Mouse (Mus musculus): ENCODE measurements around the gene Panx1. TPM values are rescaled to one million over a fixed set of nuclear protein-coding genes. Genes with fewer than 3 reads are reported as not detected.

The Panx1 gene
- polyA plus RNA-seq (2015; fragmentation: Nextera tagmentation; extraction: Ambion mirVana) = 21.7 and 24.7 TPM in 2 replicates

GRCm38 (mm10) chr9:15045084-15045669 is at the start of gene Panx1:
Gene Panx1 (minus strand): TSS chr9:15045478.
- peak within 1 kb of the TSS; percentile 65 for H3K27ac ChIP-seq (replicated peaks)
- no peaks in the 10 kb centered on the region; the same call in 1 of the 2 replicates for H3K27me3 ChIP-seq (replicated peaks)
- WGBS = under 1% methylated on average over 67 of the region's 68 CpGs
- peak within 1 kb of the TSS; percentile 90 for H3K4me3 ChIP-seq
- no peaks in the 10 kb centered on the region for H3K9me3 ChIP-seq
- H3K36me3 ChIP-seq = no peaks in the 10 kb centered on the region
- ATAC-seq (ENCODE audit: extremely low read depth, insufficient number of reproducible peaks, low FRiP score, low TSS enrichment) = peak; percentile 64; the same call in 1 of the 2 replicates
- H3K4me1 ChIP-seq = peaks cover 25% of the 10 kb centered on the region
- peak within 1 kb of the TSS; percentile 83 for H3K4me2 ChIP-seq
- H3K9ac ChIP-seq = peak within 1 kb of the TSS; percentile 90

DNA sequence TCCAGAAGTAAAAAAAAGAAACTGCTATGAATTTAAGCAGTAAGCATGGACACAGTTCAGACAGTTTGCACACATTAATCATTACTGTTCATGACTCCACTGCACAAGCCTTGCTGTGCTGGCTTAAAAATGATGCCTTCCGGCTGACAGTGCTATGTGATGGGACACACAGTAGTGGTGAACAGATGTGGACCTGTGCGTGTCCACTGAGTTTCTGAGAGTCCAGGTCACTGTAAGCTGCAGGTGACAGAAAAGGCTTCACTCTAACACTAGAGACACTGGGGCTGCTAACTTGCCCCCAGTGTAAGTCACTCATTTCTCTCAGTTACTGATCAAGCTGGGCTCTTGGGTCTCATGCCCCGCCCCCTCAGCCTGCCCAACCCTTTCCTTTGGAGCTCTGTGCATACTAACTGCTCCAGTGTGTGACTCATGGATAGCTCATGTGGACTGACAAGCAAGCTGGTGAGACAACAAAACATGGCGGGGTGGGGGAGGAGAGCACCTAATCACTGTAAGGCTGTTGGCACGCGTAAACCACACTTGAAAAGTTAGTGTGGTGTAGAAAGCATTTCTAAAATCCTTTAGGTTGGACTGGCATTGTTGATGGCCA is 23.5 kb upstream of the Panx1 start:
- 0 out of 2 replicates have a peak, but pooled peaks cover 4% of the 10 kb centered on the region for H3K27me3 ChIP-seq (replicated peaks)
- WGBS = 55% methylated on average over 6 of the region's 6 CpGs
- H3K27ac ChIP-seq (replicated peaks) = no peak overlapping the region
- H3K36me3 ChIP-seq = no peaks in the 10 kb centered on the region
- ATAC-seq (ENCODE audit: extremely low read depth, insufficient number of reproducible peaks, low FRiP score, low TSS enrichment) = no peak
- no peak overlapping the region for H3K9ac ChIP-seq
- no peaks in the 10 kb centered on the region for H3K9me3 ChIP-seq
- H3K4me3 ChIP-seq = no peak overlapping the region
- no peak overlapping the region for H3K4me2 ChIP-seq
- H3K4me1 ChIP-seq = peaks cover 10% of the 10 kb centered on the region

GRCm38 (mm10) chr9:15067995-15068685 is 22.9 kb upstream of the Panx1 start:
- 61% methylated on average over 7 of the region's 7 CpGs for WGBS
- no peak for ATAC-seq (ENCODE audit: extremely low read depth, insufficient number of reproducible peaks, low FRiP score, low TSS enrichment)
- peaks cover 10% of the 10 kb centered on the region for H3K4me1 ChIP-seq
- H3K9me3 ChIP-seq = no peaks in the 10 kb centered on the region
- no peak overlapping the region for H3K27ac ChIP-seq (replicated peaks)
- H3K4me2 ChIP-seq = no peak overlapping the region
- H3K27me3 ChIP-seq (replicated peaks) = 0 out of 2 replicates have a peak, but pooled peaks cover 4% of the 10 kb centered on the region
- no peaks in the 10 kb centered on the region for H3K36me3 ChIP-seq
- H3K9ac ChIP-seq = no peak overlapping the region
- H3K4me3 ChIP-seq = no peak overlapping the region

GRCm38 (mm10) chr9:15064176-15064575 is 18.9 kb upstream of the Panx1 start:
- Histone ChIP-seq H3K9me3 (no peaks in the 10 kb centered on the region), H3K4me1 (peaks cover 9% of the 10 kb centered on the region), H3K4me3 (no peak overlapping the region), H3K27me3 (replicated peaks) (no peaks in the 10 kb centered on the region), H3K36me3 (no peaks in the 10 kb centered on the region), H3K9ac (no peak overlapping the region), H3K27ac (replicated peaks) (no peak overlapping the region), H3K4me2 (no peak overlapping the region)
- no peak for ATAC-seq (ENCODE audit: extremely low read depth, insufficient number of reproducible peaks, low FRiP score, low TSS enrichment)
- 22% methylated on average over 1 of the region's 1 CpGs for WGBS

DNA sequence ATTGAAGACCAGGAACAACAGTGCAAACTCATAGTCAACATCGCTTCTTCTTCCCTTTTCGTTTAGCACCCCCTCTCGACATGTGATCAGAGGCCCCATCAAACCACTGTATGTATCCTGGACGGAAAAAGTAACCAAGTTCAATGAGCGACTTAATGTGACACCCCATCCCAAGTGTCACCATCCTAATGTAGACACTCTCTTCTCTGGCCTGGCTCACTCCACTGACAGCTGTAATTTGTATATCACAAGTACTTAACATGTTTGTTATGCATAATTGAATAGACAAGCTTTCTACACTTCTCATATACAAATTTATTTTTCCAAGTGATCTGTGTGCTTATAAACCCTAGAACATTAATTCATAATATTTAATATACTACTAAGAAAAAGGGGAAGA is 15.6 kb upstream of the Panx1 start:
- Histone ChIP-seq H3K9ac (no peak overlapping the region), H3K36me3 (no peaks in the 10 kb centered on the region), H3K4me2 (no peak overlapping the region), H3K4me3 (no peak overlapping the region), H3K27ac (replicated peaks) (no peak overlapping the region), H3K27me3 (replicated peaks) (no peaks in the 10 kb centered on the region), H3K4me1 (no peaks in the 10 kb centered on the region), H3K9me3 (no peaks in the 10 kb centered on the region)
- 75% methylated on average over 5 of the region's 5 CpGs for WGBS
- no peak for ATAC-seq (ENCODE audit: extremely low read depth, insufficient number of reproducible peaks, low FRiP score, low TSS enrichment)

GRCm38 (mm10) chr9:15060026-15060425 is 14.7 kb upstream of the Panx1 start:
- no peak for ATAC-seq (ENCODE audit: extremely low read depth, insufficient number of reproducible peaks, low FRiP score, low TSS enrichment)
- Histone ChIP-seq H3K27me3 (replicated peaks) (no peaks in the 10 kb centered on the region), H3K36me3 (no peaks in the 10 kb centered on the region), H3K9me3 (no peaks in the 10 kb centered on the region), H3K4me2 (no peak overlapping the region), H3K27ac (replicated peaks) (no peak overlapping the region), H3K9ac (no peak overlapping the region), H3K4me1 (no peaks in the 10 kb centered on the region), H3K4me3 (no peak overlapping the region)
- WGBS = 78% methylated on average over 6 of the region's 6 CpGs

DNA sequence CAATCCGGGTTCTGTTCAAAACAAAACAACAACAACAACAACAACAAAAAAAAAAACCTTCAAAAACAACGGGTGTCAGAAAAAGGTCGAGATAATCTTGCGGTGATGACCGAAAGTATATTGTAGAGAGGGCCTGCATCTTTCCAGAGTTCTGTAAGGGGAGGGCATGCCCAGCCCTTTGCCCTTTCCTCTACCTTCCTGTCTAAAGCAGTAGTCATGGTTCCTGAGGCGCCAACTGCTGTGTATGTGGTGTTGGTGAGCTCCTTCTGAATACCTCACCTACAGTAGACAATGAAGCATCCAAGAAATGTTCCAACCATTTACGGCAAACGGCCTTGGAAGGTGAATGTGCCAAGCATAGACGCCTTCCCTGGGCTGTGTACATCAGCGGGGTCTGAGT is 462 bp upstream of the Panx1 start:
- ATAC-seq (ENCODE audit: extremely low read depth, insufficient number of reproducible peaks, low FRiP score, low TSS enrichment) = no peak
- Histone ChIP-seq H3K27me3 (replicated peaks) (no peaks in the 10 kb centered on the region; the same call in 1 of the 2 replicates), H3K4me1 (peaks cover 20% of the 10 kb centered on the region), H3K9ac (peak overlapping the region; percentile 90), H3K36me3 (no peaks in the 10 kb centered on the region), H3K4me2 (peak overlapping the region; percentile 83), H3K4me3 (peak overlapping the region; percentile 90), H3K9me3 (no peaks in the 10 kb centered on the region), H3K27ac (replicated peaks) (peak overlapping the region; percentile 65)
- 37% methylated on average over 10 of the region's 10 CpGs for WGBS

DNA sequence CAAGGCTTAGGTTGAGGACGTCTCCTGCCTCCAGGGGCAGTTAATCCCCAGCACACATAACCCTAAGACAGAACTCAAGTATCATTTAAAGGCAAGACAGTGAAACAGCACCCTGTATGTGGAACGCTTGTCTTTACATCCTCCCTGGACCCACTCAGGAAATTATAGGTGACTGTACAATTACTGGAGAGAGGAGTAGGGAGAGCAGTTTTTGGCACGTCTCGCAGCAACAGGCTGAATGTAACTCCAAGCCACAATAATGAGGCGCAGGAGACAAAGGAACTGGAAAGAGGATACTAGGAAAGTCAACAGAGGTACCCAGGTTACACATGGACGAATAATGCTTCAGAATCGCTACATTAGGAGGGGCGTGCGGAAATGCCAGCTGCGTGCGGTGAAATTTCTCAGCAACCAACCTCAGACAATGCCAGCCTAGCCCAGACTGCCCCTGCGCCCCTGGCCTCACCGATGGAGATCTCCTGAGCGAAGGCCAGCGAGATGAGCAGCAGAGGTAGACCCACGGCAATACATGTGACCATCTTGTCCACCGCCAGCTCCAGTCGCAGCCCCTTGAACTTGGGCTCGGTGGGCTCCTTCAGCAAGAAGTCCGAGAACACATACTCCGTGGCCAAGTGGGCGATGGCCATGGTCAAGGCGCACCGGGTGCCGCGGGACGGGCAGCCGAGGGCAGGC is 741 bp downstream of the Panx1 start:
- ATAC-seq (ENCODE audit: extremely low read depth, insufficient number of reproducible peaks, low FRiP score, low TSS enrichment) = no peak; the same call in 1 of the 2 replicates
- Histone ChIP-seq H3K9me3 (no peaks in the 10 kb centered on the region), H3K9ac (peak overlapping the region; percentile 90), H3K4me3 (peak overlapping the region; percentile 90), H3K36me3 (no peaks in the 10 kb centered on the region), H3K4me1 (peaks cover 29% of the 10 kb centered on the region), H3K27ac (replicated peaks) (peak overlapping the region; percentile 65), H3K27me3 (replicated peaks) (no peaks in the 10 kb centered on the region; the same call in 1 of the 2 replicates), H3K4me2 (peak overlapping the region; percentile 83)
- under 1% methylated on average over 28 of the region's 28 CpGs for WGBS

DNA sequence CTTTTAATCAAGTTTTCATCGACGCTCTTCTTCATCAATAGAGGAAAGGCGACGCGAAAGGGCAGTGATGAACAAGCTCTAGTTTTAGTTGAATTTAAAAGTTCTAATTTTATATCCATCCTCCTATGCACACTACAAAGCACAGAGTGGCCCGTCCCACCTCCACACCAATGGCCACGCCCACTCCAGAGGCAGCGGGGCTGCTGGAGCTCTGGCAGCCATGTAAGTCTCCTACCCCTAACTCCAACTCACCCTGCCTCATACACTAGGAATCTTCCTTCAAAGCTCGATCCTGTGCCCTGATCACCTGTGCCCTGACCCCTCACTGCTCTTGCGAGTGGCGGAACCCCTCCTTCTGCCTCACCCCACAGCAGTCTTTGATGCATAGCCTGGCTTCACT is 3.7 kb downstream of the Panx1 start:
- Histone ChIP-seq H3K9ac (no peak overlapping the region), H3K27ac (replicated peaks) (no peak overlapping the region), H3K9me3 (no peaks in the 10 kb centered on the region), H3K4me3 (no peak overlapping the region), H3K4me2 (no peak overlapping the region), H3K27me3 (replicated peaks) (no peaks in the 10 kb centered on the region; the same call in 1 of the 2 replicates), H3K4me1 (peaks cover 33% of the 10 kb centered on the region), H3K36me3 (no peaks in the 10 kb centered on the region)
- no peak for ATAC-seq (ENCODE audit: extremely low read depth, insufficient number of reproducible peaks, low FRiP score, low TSS enrichment)
- WGBS = 85% methylated on average over 11 of the region's 11 CpGs

- no peak overlapping the region for H3K9ac ChIP-seq
- 77% methylated on average over 5 of the region's 5 CpGs for WGBS
- ATAC-seq (ENCODE audit: extremely low read depth, insufficient number of reproducible peaks, low FRiP score, low TSS enrichment) = no peak
These were observed 5.4 kb downstream of the Panx1 start for GRCm38 (mm10) chr9:15039848-15040247.

DNA sequence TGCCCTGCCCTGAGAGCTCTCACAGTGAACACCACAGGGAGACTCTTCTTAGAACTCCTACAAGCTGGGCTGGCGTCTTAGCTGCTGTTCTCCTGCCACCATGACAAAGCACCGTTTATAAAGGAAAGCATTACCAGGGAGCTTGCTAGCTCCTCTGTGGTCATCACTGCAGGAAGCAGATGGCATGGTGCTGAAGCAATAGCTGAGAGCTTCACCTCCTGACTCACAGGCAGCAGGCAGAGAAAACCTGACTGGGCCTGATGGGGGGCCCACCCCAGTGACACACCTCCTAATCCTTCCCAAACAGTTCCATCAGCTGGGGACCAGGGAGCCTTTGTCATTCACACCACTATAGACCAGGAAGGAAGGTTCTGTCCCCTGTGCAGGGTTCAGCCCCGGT is 7.6 kb downstream of the Panx1 start:
- Histone ChIP-seq H3K4me1 (peaks cover 28% of the 10 kb centered on the region), H3K9me3 (no peaks in the 10 kb centered on the region), H3K4me2 (no peak overlapping the region), H3K27me3 (replicated peaks) (no peaks in the 10 kb centered on the region), H3K36me3 (no peaks in the 10 kb centered on the region), H3K4me3 (no peak overlapping the region), H3K9ac (no peak overlapping the region), H3K27ac (replicated peaks) (no peak overlapping the region)
- no peak for ATAC-seq (ENCODE audit: extremely low read depth, insufficient number of reproducible peaks, low FRiP score, low TSS enrichment)
- 62% methylated on average over 3 of the region's 3 CpGs for WGBS

More at GRCm38 (mm10) chr9:15039848-15040247, 5.4 kb downstream of the Panx1 start:
- peaks cover 29% of the 10 kb centered on the region for H3K4me1 ChIP-seq
- H3K27me3 ChIP-seq (replicated peaks) = no peaks in the 10 kb centered on the region
- H3K36me3 ChIP-seq = no peaks in the 10 kb centered on the region
- H3K27ac ChIP-seq (replicated peaks) = peak overlapping the region; percentile 37
- no peak overlapping the region for H3K4me3 ChIP-seq
- H3K4me2 ChIP-seq = no peak overlapping the region
- H3K9me3 ChIP-seq = no peaks in the 10 kb centered on the region

Data from heart, embryonic 13.5 days (tissue).